Mouse (Mus musculus) ES-Bruce4 (cell line): Measurements from ENCODE around the gene Atox1. TPM values are rescaled to one million over a fixed set of nuclear protein-coding genes. Genes with fewer than 3 reads are reported as not detected.
A peak's percentile ranks its signal among the peaks of the same experiment; 100 is the strongest.

Experiments used
- H3K27ac ChIP-seq: 2 replicates; pipeline ENCODE4 v1.5.1; 2012; ENCODE audit warnings: low read length, inconsistent platforms; ENCODE audit not compliant: insufficient read depth
- H3K27me3 ChIP-seq: 2 replicates; pipeline ENCODE4 v1.6.1; 2012; ENCODE audit warnings: mild to moderate bottlenecking, low read length, inconsistent platforms; ENCODE audit not compliant: control insufficient read depth, poor library complexity, insufficient read depth, severe bottlenecking
- H3K36me3 ChIP-seq: 2 replicates; pipeline ENCODE4 v1.6.1; 2012; ENCODE audit warnings: inconsistent platforms, mild to moderate bottlenecking, low read length, moderate library complexity; ENCODE audit not compliant: control insufficient read depth, poor library complexity, insufficient read depth, severe bottlenecking
- H3K4me1 ChIP-seq: one replicate; pipeline ENCODE4 v1.8.1; 2011; ENCODE audit warnings: low read length; ENCODE audit not compliant: control insufficient read depth, insufficient read depth
- H3K4me3 ChIP-seq: 2 replicates; pipeline ENCODE4 v1.5.1; 2011; ENCODE audit warnings: low read depth, mild to moderate bottlenecking, low read length
- H3K9ac ChIP-seq: 2 replicates; pipeline ENCODE4 v1.6.1; 2012; ENCODE audit warnings: low read depth, mild to moderate bottlenecking, inconsistent platforms; ENCODE audit not compliant: poor library complexity, severe bottlenecking
- H3K9me3 ChIP-seq: replicated peaks from 2 replicates; pipeline ENCODE4 v1.6.1; 2012; ENCODE audit warnings: mild to moderate bottlenecking, low read length, inconsistent platforms; ENCODE audit not compliant: control insufficient read depth, poor library complexity, insufficient read depth, severe bottlenecking
- CTCF ChIP-seq: IDR thresholded peaks from one replicate; pipeline ENCODE4 v1.8.1; 2011; ENCODE audit warnings: low read depth, low read length
- EP300 ChIP-seq: IDR thresholded peaks from 2 replicates; pipeline ENCODE4 v1.6.1; 2011; ENCODE audit warnings: low read depth, low read length; ENCODE audit not compliant: insufficient read depth
- POLR2A ChIP-seq: IDR thresholded peaks from one replicate; pipeline ENCODE4 v1.8.1; 2011; ENCODE audit warnings: low read length; ENCODE audit not compliant: insufficient read depth
- polyA plus RNA-seq: library from polyadenylated mRNA; stranded (reverse); fragments of >200 nt; gene quantifications from 2 replicates; pipeline ENCODE4 v1.2.4, GENCODE M21; 2011; ENCODE audit warnings: low read depth; ENCODE audit not compliant: missing spikeins, insufficient read depth, insufficient read length

Atox1 gene
- polyA plus RNA-seq, 1 experiment = 120 TPM

- H3K9ac ChIP-seq = peak overlapping the region; percentile 89
- no peak for TF ChIP-seq EP300
- TF ChIP-seq POLR2A = no peak
- TF ChIP-seq CTCF = no peak
- no peaks in the 10 kb centered on the region for H3K4me1 ChIP-seq
- H3K36me3 ChIP-seq = peaks cover 20% of the 10 kb centered on the region
- no peaks in the 10 kb centered on the region for H3K27me3 ChIP-seq
- no peaks in the 10 kb centered on the region for H3K9me3 ChIP-seq
- peak overlapping the region; percentile 97 for H3K27ac ChIP-seq
- H3K4me3 ChIP-seq = peak overlapping the region; percentile 77
Measured at GRCm38 (mm10) chr11:55468611-55469047, 7.6 kb upstream of the Atox1 start.

GRCm38 (mm10) chr11:55468012-55468411 is 7.0 kb upstream of the Atox1 start:
- no peaks in the 10 kb centered on the region for H3K9me3 ChIP-seq
- peak overlapping the region; percentile 89 for H3K9ac ChIP-seq
- H3K27ac ChIP-seq = peak overlapping the region; percentile 97
- peaks cover 14% of the 10 kb centered on the region for H3K36me3 ChIP-seq
- no peak for TF ChIP-seq EP300
- TF ChIP-seq CTCF = no peak
- no peak for TF ChIP-seq POLR2A
- no peaks in the 10 kb centered on the region for H3K4me1 ChIP-seq
- peak overlapping the region; percentile 77 for H3K4me3 ChIP-seq
- H3K27me3 ChIP-seq = no peaks in the 10 kb centered on the region

GRCm38 (mm10) chr11:55465177-55465576 is 4.1 kb upstream of the Atox1 start:
- no peak for TF ChIP-seq CTCF
- TF ChIP-seq POLR2A = no peak
- TF ChIP-seq EP300 = no peak
- Histone ChIP-seq H3K36me3 (no peaks in the 10 kb centered on the region), H3K27me3 (no peaks in the 10 kb centered on the region), H3K9ac (no peak overlapping the region), H3K27ac (no peak overlapping the region), H3K4me1 (no peaks in the 10 kb centered on the region), H3K4me3 (no peak overlapping the region), H3K9me3 (no peaks in the 10 kb centered on the region)

- Histone ChIP-seq H3K36me3 (no peaks in the 10 kb centered on the region), H3K4me1 (no peaks in the 10 kb centered on the region), H3K27ac (no peak overlapping the region), H3K4me3 (no peak overlapping the region), H3K27me3 (no peaks in the 10 kb centered on the region), H3K9ac (no peak overlapping the region), H3K9me3 (no peaks in the 10 kb centered on the region)
- TF ChIP-seq CTCF = no peak
- TF ChIP-seq EP300 = no peak
- TF ChIP-seq POLR2A = no peak
Measured at GRCm38 (mm10) chr11:55464707-55465106, 3.7 kb upstream of the Atox1 start.

- peak overlapping the region; percentile 75 for H3K27ac ChIP-seq
- no peak for TF ChIP-seq POLR2A
- no peak for TF ChIP-seq EP300
- TF ChIP-seq CTCF = no peak
- no peaks in the 10 kb centered on the region for H3K9me3 ChIP-seq
- H3K4me3 ChIP-seq = no peak overlapping the region
- no peaks in the 10 kb centered on the region for H3K36me3 ChIP-seq
- no peaks in the 10 kb centered on the region for H3K4me1 ChIP-seq
- peak overlapping the region; percentile 14; the same call in 1 of the 2 replicates for H3K9ac ChIP-seq
- H3K27me3 ChIP-seq = no peaks in the 10 kb centered on the region
Measured at GRCm38 (mm10) chr11:55462149-55462548, 1.1 kb upstream of the Atox1 start.

- Histone ChIP-seq H3K27me3 (no peaks in the 10 kb centered on the region), H3K4me3 (peak overlapping the region; percentile 94), H3K4me1 (no peaks in the 10 kb centered on the region), H3K9ac (peak overlapping the region; percentile 63), H3K36me3 (no peaks in the 10 kb centered on the region), H3K9me3 (no peaks in the 10 kb centered on the region), H3K27ac (0 out of 2 replicates have a peak overlapping the region, but pooled peaks have one; percentile 7)
- TF ChIP-seq EP300 (no peak), CTCF (peak; percentile 15), POLR2A (no peak)
Measured at GRCm38 (mm10) chr11:55460559-55461018, 450 bp downstream of the Atox1 start.
